Mouse (Mus musculus): ENCODE data around the gene Psma1. TPM values are rescaled to one million over a fixed set of nuclear protein-coding genes. Genes with fewer than 3 reads are reported as not detected.
A peak's percentile ranks its signal among the peaks of the same experiment; 100 is the strongest.

Gene Psma1
- polyA plus RNA-seq, 1 experiment from 2014 or later = 391 TPM

DNA sequence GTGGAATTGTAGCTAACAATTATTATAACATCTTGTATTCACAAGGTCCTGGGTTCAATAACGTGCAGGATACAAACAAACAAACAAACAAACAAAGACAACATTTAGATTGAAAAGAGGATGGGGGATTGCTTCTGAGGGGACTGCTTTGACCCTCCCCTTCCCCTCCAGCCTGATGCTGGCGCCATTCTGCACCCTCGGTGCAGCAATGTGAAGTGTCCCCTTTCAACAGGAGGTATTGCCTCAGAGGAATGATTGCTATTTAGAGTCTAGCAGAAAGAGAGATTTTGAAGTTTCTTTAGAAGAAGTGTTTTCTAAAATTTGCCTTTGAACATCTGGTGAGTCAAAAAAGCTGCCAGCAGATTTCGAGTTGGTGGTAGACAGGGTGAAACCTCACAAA lies 23.3 kb upstream of the Psma1 start:
- no peak overlapping the region for H3K27ac ChIP-seq (replicated peaks)
- no peaks in the 10 kb centered on the region for H3K27me3 ChIP-seq
- 68% methylated on average over 4 of the region's 4 CpGs for WGBS
- ATAC-seq (ENCODE audit: low read depth) = no peak
- H3K4me2 ChIP-seq = no peak overlapping the region
- H3K9me3 ChIP-seq = no peaks in the 10 kb centered on the region
- no peaks in the 10 kb centered on the region for H3K4me1 ChIP-seq (replicated peaks)
- no peak overlapping the region for H3K9ac ChIP-seq
- H3K4me3 ChIP-seq = no peak overlapping the region
- no peaks in the 10 kb centered on the region for H3K36me3 ChIP-seq

DNA sequence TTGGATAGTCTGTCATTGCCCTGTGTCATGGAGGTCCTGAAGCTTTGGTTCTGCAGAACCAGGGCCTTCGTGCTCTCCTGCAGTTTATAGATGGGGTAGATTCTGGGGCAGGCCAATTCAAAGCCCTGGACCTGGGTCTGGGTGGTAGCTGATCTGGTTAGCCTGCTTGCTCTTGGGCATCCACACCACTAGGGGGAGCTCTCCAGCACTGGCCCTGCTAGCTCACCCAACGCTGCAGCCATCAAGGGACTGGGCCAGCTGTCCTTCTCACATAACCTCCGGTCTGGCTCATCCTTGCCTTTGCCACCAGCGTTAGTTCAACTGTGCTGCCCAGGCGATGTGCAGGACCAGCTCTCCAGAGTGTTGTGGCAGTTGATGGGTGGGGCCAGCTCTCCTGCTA lies 18.8 kb upstream of the Psma1 start:
- H3K9me3 ChIP-seq = no peaks in the 10 kb centered on the region
- no peak overlapping the region for H3K9ac ChIP-seq
- H3K27me3 ChIP-seq = no peaks in the 10 kb centered on the region
- H3K4me3 ChIP-seq = no peak overlapping the region
- no peak for ATAC-seq (ENCODE audit: low read depth)
- WGBS = 85% methylated on average over 5 of the region's 5 CpGs
- no peak overlapping the region for H3K4me2 ChIP-seq
- peaks cover 16% of the 10 kb centered on the region; the same call in 1 of the 2 replicates for H3K4me1 ChIP-seq (replicated peaks)
- H3K36me3 ChIP-seq = no peaks in the 10 kb centered on the region
- no peak overlapping the region for H3K27ac ChIP-seq (replicated peaks)

DNA sequence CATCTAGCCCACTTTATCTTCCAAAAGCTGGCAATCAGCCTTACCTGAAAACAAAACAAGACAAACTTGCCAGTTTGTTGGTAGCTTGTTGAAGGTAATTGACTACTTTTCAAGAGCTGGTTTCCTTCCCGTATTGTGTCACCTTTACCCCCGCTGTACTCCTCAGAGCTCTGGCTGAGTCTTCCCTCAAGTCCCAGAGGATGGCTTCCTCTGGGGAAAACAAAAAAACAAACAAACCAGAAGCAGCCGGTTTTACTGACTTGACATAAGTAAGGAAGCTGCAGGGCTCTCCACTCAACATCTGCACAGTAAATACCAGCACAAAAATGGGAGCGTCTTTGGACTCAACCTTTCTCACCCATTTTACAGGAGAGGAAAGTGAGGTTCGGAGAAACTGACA lies 18.0 kb upstream of the Psma1 start:
- no peak for ATAC-seq (ENCODE audit: low read depth)
- Histone ChIP-seq H3K9ac (no peak overlapping the region), H3K9me3 (no peaks in the 10 kb centered on the region), H3K4me2 (no peak overlapping the region), H3K4me1 (replicated peaks) (peaks cover 16% of the 10 kb centered on the region; the same call in 1 of the 2 replicates), H3K4me3 (no peak overlapping the region), H3K27ac (replicated peaks) (no peak overlapping the region), H3K27me3 (no peaks in the 10 kb centered on the region), H3K36me3 (no peaks in the 10 kb centered on the region)
- WGBS = 83% methylated on average over 5 of the region's 5 CpGs

DNA sequence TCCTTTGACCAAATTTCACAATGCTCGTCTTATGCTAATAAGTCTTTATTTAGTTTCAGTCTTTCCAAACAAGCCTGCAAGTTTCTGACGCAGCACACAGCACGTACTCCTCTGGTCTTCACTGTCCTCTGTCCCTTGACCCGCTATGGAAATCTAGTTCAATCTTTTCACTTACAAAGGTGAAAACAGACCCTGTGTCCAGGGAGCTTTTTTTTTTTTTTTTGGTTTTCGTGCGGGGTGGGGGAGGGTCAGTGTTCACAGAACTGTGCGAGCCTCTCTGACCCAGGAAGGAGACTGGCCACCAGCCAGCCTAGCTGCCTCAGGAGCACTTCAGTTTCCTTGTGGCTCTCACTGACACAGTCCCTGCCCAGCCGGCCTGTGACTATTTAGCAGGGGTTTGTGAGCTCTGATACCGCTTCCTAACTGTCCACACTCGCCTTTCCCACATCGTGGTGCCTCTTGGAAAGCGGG lies 16.6 kb upstream of the Psma1 start:
- WGBS = 21% methylated on average over 12 of the region's 12 CpGs
- no peaks in the 10 kb centered on the region for H3K9me3 ChIP-seq
- H3K4me2 ChIP-seq = peak overlapping the region; percentile 30
- ATAC-seq (ENCODE audit: low read depth) = no peak
- H3K27me3 ChIP-seq = no peaks in the 10 kb centered on the region
- no peak overlapping the region for H3K27ac ChIP-seq (replicated peaks)
- H3K4me3 ChIP-seq = no peak overlapping the region
- peaks cover 16% of the 10 kb centered on the region; the same call in 1 of the 2 replicates for H3K4me1 ChIP-seq (replicated peaks)
- H3K36me3 ChIP-seq = no peaks in the 10 kb centered on the region
- 0 out of 2 replicates have a peak overlapping the region, but pooled peaks have one; percentile 26 for H3K9ac ChIP-seq

DNA sequence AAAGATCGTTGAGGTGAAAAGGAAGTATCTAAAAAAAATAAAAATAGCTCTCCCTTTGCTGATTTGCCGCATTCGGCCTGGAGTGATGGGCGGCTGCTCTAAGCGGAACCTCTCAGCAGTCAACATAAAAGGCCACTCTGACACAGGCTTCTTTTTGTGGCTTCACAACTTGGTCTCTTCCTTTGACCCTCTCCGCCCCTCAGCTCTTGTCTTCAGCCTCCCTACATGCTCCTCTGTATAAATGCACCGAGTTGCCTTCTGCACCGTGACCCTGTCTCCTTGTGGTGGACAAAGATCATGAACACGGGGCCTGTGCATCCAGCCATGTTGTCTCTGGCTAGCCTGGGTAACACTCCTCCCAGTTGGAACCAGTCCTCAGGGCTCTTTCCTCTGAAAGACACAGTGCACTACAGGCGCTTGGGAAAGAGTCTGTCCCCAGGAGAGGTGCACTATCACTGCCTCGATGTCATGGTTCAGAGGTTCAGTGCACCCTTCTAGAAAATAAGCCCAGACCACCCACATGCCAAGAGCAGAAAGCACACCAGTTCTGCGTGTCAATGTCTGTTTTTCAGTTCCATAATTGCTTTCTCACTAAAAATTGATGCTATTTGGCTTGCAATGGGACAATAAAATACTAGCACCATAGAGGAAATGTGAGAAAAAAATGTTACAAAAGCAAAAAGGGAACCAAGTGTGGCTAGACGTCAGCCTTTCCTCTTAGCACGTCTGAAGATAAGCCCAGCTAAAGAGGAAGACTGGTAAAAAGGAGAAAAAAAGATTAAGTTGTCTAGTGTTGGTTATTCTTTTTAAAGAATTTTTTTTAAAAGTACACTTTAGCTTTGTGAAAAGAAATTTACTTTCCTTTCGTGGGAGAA lies 15.8 kb upstream of the Psma1 start:
- Histone ChIP-seq H3K4me3 (no peak overlapping the region), H3K27ac (replicated peaks) (no peak overlapping the region), H3K9ac (no peak overlapping the region), H3K36me3 (no peaks in the 10 kb centered on the region), H3K4me1 (replicated peaks) (peaks cover 16% of the 10 kb centered on the region; the same call in 1 of the 2 replicates), H3K4me2 (no peak overlapping the region), H3K27me3 (no peaks in the 10 kb centered on the region), H3K9me3 (no peaks in the 10 kb centered on the region)
- 38% methylated on average over 15 of the region's 15 CpGs for WGBS
- ATAC-seq (ENCODE audit: low read depth) = no peak

DNA sequence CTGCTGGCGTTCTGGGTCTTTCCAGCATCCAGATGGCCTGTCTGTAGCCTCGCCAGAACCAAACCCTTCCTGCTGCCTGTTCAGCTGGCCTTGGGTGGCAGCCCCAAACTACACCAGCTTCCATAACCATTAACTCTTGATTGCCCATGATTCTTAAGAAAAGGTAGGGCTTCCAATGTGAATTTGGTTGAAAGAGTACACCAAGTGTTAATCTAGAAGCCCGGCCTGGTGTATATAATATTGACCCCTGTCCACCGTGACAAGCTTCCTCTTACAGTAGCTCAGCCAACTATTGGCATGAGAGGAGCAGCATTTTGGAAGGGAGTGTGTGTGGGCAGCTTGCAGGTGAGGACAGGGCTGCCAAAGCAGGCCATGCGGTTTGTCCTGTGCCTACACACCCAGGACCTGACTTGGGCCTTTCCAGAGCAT lies 14.2 kb upstream of the Psma1 start:
- H3K9me3 ChIP-seq = no peaks in the 10 kb centered on the region
- H3K4me3 ChIP-seq = no peak overlapping the region
- WGBS = 72% methylated on average over 5 of the region's 5 CpGs
- H3K4me2 ChIP-seq = no peak overlapping the region
- H3K4me1 ChIP-seq (replicated peaks) = peaks cover 16% of the 10 kb centered on the region; the same call in 1 of the 2 replicates
- no peaks in the 10 kb centered on the region for H3K27me3 ChIP-seq
- H3K27ac ChIP-seq (replicated peaks) = no peak overlapping the region
- ATAC-seq (ENCODE audit: low read depth) = no peak
- no peaks in the 10 kb centered on the region for H3K36me3 ChIP-seq
- H3K9ac ChIP-seq = no peak overlapping the region

DNA sequence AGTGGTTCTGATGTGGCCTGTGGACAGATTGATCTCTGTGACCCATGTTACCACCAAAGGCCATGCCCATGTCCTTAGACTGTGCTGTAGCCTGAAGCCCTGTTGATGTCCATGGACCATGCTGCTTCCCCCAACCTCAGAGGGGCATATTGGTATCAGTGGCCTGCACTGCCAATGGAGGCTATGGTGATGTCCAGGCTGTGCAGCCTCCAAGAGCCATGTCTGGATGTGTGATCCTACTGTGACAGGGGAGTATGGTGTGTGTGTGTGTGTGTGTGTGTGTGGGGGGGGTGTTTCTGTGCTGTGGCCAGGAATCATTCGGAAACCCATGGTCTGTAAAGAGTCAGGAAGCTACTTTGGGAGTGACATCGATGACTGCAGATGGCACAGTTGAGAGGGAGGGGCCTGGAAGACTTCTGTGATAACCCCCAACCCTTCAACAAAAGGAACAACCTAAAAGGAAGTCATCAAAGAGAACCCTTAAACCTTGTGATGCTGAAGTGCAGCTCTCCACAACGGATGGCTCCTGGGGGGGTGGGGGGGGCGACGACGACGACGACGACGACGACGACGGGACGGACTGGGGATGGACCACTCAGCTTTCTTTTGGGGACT lies 8.5 kb upstream of the Psma1 start:
- Histone ChIP-seq H3K9me3 (no peaks in the 10 kb centered on the region), H3K27ac (replicated peaks) (no peak overlapping the region), H3K36me3 (no peaks in the 10 kb centered on the region), H3K4me2 (no peak overlapping the region), H3K27me3 (no peaks in the 10 kb centered on the region), H3K9ac (no peak overlapping the region), H3K4me1 (replicated peaks) (no peaks in the 10 kb centered on the region), H3K4me3 (no peak overlapping the region)
- ATAC-seq (ENCODE audit: low read depth) = no peak
- 89% methylated on average over 14 of the region's 14 CpGs for WGBS

DNA sequence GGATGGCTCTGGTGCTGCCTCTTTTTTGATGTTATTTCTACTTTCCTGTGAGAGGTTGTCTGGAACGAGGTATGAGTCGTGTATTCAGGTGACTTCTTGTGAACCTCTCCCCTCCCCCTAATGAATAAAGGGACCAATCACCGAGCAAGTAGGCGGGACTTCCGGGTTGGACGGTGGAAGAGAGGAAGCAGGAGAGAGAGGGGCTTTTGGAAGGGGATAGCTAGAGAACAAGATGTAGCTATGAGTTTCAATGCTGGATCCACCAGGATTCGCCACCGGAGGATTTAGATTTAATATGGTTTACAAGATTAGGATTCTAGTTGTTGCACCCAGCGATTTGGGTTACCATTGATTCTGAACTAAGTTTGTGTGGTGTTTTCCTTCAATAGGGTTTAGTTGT lies 7.1 kb upstream of the Psma1 start:
- Histone ChIP-seq H3K4me2 (no peak overlapping the region), H3K4me1 (replicated peaks) (no peaks in the 10 kb centered on the region), H3K36me3 (no peaks in the 10 kb centered on the region), H3K4me3 (no peak overlapping the region), H3K9ac (no peak overlapping the region), H3K27me3 (no peaks in the 10 kb centered on the region), H3K9me3 (no peaks in the 10 kb centered on the region), H3K27ac (replicated peaks) (no peak overlapping the region)
- ATAC-seq (ENCODE audit: low read depth) = no peak
- WGBS = 77% methylated on average over 9 of the region's 9 CpGs

DNA sequence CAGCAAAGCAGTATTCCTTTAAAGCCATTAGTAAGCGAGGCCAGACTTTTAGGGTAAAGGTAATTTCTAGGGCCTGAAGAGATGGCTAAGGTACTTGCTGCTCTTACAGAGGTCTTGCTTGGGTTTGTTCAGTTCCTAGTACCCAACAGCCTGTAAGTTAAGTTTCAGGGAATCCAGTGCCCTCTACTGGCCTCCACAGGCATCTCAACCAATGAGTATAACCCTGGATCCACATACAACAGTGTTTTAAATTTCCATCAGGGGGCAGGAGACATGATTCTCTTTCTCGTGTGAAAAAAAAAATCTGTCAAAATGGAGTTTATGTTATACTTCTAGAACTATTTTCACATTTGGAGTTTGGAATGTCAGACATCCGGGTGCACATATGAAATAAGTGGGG lies 5.8 kb upstream of the Psma1 start:
- no peaks in the 10 kb centered on the region for H3K27me3 ChIP-seq
- WGBS = 51% methylated on average over 3 of the region's 3 CpGs
- H3K9me3 ChIP-seq = no peaks in the 10 kb centered on the region
- no peak for ATAC-seq (ENCODE audit: low read depth)
- H3K36me3 ChIP-seq = no peaks in the 10 kb centered on the region
- no peaks in the 10 kb centered on the region; the same call in 1 of the 2 replicates for H3K4me1 ChIP-seq (replicated peaks)
- H3K9ac ChIP-seq = no peak overlapping the region
- H3K4me2 ChIP-seq = no peak overlapping the region
- H3K27ac ChIP-seq (replicated peaks) = no peak overlapping the region
- no peak overlapping the region for H3K4me3 ChIP-seq

DNA sequence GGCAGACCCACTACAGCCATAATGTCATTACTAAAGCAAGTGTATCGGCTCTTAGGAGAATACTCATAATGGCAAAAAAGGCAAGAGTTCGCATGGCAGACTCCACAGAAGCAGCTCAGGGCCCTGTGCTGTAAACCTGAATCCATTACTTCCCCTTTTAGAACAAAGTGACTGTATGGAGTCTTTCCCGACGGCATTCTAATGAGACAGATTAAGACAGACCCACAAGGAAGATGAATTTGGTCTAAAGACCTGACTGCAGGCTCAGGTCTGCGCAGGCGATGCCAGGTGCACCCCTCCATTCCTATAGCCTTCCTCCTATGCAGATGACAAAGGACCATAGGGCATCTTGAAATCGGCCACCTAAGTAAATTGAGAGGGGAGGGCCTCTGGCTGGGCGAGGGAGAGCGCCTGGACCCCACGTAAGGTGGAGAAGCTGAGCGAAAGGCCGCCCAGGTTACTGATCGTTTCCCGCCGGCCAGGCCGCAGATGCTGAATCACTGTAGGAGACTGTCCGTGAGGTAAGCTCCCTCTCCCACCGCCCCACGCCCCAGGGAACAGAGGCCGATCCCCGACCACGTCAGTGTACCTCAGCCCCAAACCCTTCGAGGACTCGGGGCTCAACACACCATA lies 430 bp downstream of the Psma1 start:
- peak overlapping the region; percentile 93 for H3K4me2 ChIP-seq
- H3K4me3 ChIP-seq = peak overlapping the region; percentile 85
- H3K9me3 ChIP-seq = no peaks in the 10 kb centered on the region
- H3K36me3 ChIP-seq = peaks cover 28% of the 10 kb centered on the region
- H3K27ac ChIP-seq (replicated peaks) = peak overlapping the region; percentile 70
- peak overlapping the region; percentile 93 for H3K9ac ChIP-seq
- WGBS = 1% methylated on average over 24 of the region's 24 CpGs
- no peaks in the 10 kb centered on the region for H3K27me3 ChIP-seq
- peaks cover 11% of the 10 kb centered on the region for H3K4me1 ChIP-seq (replicated peaks)
- no peak; the same call in 1 of the 2 replicates for ATAC-seq (ENCODE audit: low read depth)

DNA sequence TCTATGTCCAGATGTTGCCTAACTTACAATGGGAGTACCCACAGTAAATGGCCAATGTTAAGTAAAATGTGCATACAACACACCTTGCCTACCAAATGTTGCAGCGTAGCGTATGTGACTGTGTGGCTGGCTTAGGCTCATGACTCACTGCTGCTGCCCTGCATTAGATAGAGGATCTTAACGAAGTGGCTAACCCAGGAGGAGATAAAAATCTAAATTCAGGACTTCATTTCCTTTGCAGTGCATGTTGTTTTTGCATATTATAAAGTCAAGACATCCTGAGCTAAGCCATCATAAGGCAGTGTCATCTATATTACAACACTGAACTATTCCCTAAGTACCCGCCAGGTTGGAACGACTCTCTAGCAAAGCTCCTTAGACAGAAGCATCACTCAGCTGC lies 7.5 kb downstream of the Psma1 start:
- H3K36me3 ChIP-seq = peaks cover 86% of the 10 kb centered on the region
- no peak overlapping the region for H3K27ac ChIP-seq (replicated peaks)
- H3K27me3 ChIP-seq = no peaks in the 10 kb centered on the region
- H3K9me3 ChIP-seq = 0 out of 2 replicates have a peak, but pooled peaks cover 3% of the 10 kb centered on the region
- ATAC-seq (ENCODE audit: low read depth) = no peak
- 97% methylated on average over 5 of the region's 5 CpGs for WGBS
- no peaks in the 10 kb centered on the region for H3K4me1 ChIP-seq (replicated peaks)
- H3K4me3 ChIP-seq = no peak overlapping the region
- H3K4me2 ChIP-seq = no peak overlapping the region
- H3K9ac ChIP-seq = no peak overlapping the region
